Mouse (Mus musculus): ENCODE data around the gene Ddias.

GRCm38 (mm10) chr7:92893478-92893877 is 19.4 kb upstream of the Ddias start:
- TF ChIP-seq CTCF (IDR thresholded peaks at IDR 0.05; ENCODE audit: low read depth, low read length) (0 out of 2 replicates have a peak, but pooled peaks have one; percentile 22), POLR2AphosphoS5 (IDR thresholded peaks at IDR 0.05; ENCODE audit: insufficient replicate concordance, low read depth, low read length) (no peak)

Measured in G1E (cell line).